Mouse (Mus musculus): ENCODE measurements around the gene Pgp. TPM values are rescaled to one million over a fixed set of nuclear protein-coding genes. Genes with fewer than 3 reads are reported as not detected.
A peak's percentile ranks its signal among the peaks of the same experiment; 100 is the strongest.

Gene Pgp
- polyA plus RNA-seq, 1 experiment from 2014 or later, result 67.6 TPM

- no peak overlapping the region for H3K4me2 ChIP-seq
- no peaks in the 10 kb centered on the region for H3K27me3 ChIP-seq (ENCODE audit: control insufficient read depth, insufficient read depth, low read length)
- DNase-seq (ENCODE audit: low spot score, missing footprints) (no peak), ATAC-seq (ENCODE audit: low FRiP score) (no peak)
- H3K4me1 ChIP-seq (ENCODE audit: control insufficient read depth, insufficient read depth, low read length), result no peaks in the 10 kb centered on the region
- no peak overlapping the region for H3K9ac ChIP-seq (ENCODE audit: low read length)
- H3K4me3 ChIP-seq (ENCODE audit: low read depth, low read length), result no peak overlapping the region
- peaks cover 10% of the 10 kb centered on the region for H3K36me3 ChIP-seq (ENCODE audit: control insufficient read depth, insufficient read depth, low read length)
- WGBS, result 89% methylated on average over 30 of the region's 30 CpGs
- H3K27ac ChIP-seq (ENCODE audit: low read depth, low read length), result no peak overlapping the region
- H3K9me3 ChIP-seq (ENCODE audit: control insufficient read depth, low read length), result no peaks in the 10 kb centered on the region
These were observed 35.2 kb downstream of the Pgp start for GRCm38 (mm10) chr17:24505286-24505955.

- Histone ChIP-seq H3K9me3 (ENCODE audit: control insufficient read depth, low read length) (no peaks in the 10 kb centered on the region), H3K36me3 (ENCODE audit: control insufficient read depth, insufficient read depth, low read length) (peaks cover 15% of the 10 kb centered on the region), H3K4me3 (ENCODE audit: low read depth, low read length) (no peak overlapping the region), H3K9ac (ENCODE audit: low read length) (no peak overlapping the region), H3K4me2 (no peak overlapping the region), H3K27me3 (ENCODE audit: control insufficient read depth, insufficient read depth, low read length) (no peaks in the 10 kb centered on the region), H3K4me1 (ENCODE audit: control insufficient read depth, insufficient read depth, low read length) (no peaks in the 10 kb centered on the region), H3K27ac (ENCODE audit: low read depth, low read length) (no peak overlapping the region)
- DNase-seq (ENCODE audit: low spot score, missing footprints), result no peak
- WGBS, result 24% methylated on average over 36 of the region's 36 CpGs
- ATAC-seq (ENCODE audit: low FRiP score), result 0 out of 2 replicates have a peak, but pooled peaks have one; percentile 23
These were observed 36.3 kb downstream of the Pgp start for GRCm38 (mm10) chr17:24506332-24507070.

DNA sequence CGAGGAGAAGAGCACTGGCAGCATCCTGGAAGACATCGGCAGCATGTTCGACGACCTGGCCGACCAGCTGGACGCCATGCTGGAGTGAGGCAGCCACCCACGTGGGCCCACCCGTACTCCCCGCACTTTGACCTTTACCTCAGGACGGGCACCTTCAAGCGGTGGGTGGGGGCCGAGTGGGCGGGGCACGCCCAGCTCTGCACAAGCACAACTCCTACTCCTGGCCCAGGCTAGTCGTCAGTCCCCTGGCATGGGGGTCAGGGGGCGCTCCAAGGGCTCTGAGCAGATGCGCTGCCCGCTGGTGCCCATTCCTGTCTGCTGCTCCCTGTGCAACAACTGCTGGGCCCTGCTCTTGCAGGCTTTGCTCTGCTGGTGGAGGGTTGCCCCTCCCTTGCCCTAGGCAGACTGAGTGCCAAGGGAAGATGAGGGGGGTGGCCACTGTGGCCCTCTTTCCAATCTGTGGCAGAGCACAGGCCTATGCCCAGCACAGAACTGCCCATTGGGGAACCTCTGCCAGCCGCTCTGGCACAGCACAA, 37.0 kb downstream of the Pgp start:
- H3K4me3 ChIP-seq (ENCODE audit: low read depth, low read length), result no peak overlapping the region
- no peak overlapping the region for H3K9ac ChIP-seq (ENCODE audit: low read length)
- DNase-seq (ENCODE audit: low spot score, missing footprints), result no peak
- H3K27me3 ChIP-seq (ENCODE audit: control insufficient read depth, insufficient read depth, low read length), result no peaks in the 10 kb centered on the region
- ATAC-seq (ENCODE audit: low FRiP score), result 0 out of 2 replicates have a peak, but pooled peaks have one; percentile 10
- peaks cover 16% of the 10 kb centered on the region for H3K36me3 ChIP-seq (ENCODE audit: control insufficient read depth, insufficient read depth, low read length)
- no peaks in the 10 kb centered on the region for H3K9me3 ChIP-seq (ENCODE audit: control insufficient read depth, low read length)
- no peak overlapping the region for H3K4me2 ChIP-seq
- WGBS, result 53% methylated on average over 19 of the region's 19 CpGs
- no peak overlapping the region for H3K27ac ChIP-seq (ENCODE audit: low read depth, low read length)
- H3K4me1 ChIP-seq (ENCODE audit: control insufficient read depth, insufficient read depth, low read length), result no peaks in the 10 kb centered on the region

DNA sequence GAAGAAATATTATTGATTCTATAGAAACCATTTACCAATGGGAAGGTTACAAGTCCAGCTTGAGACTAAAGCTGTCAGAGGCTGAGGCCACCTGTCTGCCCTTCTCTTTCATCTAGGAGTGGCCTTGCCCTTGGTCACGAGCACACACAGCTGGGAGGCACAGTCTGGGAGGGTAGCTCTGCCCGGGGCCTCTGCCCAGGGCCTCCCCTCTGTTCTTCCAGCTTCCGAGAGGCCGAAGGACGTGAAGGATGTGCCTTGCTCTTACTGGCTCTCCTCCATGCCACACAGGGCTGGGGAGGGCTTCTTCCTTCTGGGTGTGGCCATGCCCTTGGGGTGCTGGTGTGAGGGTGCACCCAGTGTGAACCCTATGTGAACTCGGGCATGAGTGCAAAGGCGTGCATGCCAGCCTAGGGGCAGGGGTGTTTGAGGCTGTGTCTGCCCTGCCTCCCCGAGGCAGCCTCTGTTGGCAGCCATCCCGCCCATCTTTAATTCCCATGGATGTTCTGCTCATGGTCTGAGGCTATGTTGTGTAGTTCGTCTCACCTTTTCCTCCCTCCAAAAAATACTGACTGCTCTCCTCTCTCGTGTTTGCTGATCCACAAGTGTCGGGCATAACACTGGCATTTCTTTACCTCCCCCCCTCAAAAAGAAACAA, 37.7 kb downstream of the Pgp start:
- Histone ChIP-seq H3K27ac (ENCODE audit: low read depth, low read length) (no peak overlapping the region), H3K9me3 (ENCODE audit: control insufficient read depth, low read length) (no peaks in the 10 kb centered on the region), H3K4me1 (ENCODE audit: control insufficient read depth, insufficient read depth, low read length) (no peaks in the 10 kb centered on the region), H3K27me3 (ENCODE audit: control insufficient read depth, insufficient read depth, low read length) (no peaks in the 10 kb centered on the region), H3K36me3 (ENCODE audit: control insufficient read depth, insufficient read depth, low read length) (peaks cover 16% of the 10 kb centered on the region), H3K4me2 (no peak overlapping the region), H3K9ac (ENCODE audit: low read length) (no peak overlapping the region), H3K4me3 (ENCODE audit: low read depth, low read length) (no peak overlapping the region)
- WGBS, result 85% methylated on average over 12 of the region's 12 CpGs
- no peak for ATAC-seq (ENCODE audit: low FRiP score)
- DNase-seq (ENCODE audit: low spot score, missing footprints), result no peak

DNA sequence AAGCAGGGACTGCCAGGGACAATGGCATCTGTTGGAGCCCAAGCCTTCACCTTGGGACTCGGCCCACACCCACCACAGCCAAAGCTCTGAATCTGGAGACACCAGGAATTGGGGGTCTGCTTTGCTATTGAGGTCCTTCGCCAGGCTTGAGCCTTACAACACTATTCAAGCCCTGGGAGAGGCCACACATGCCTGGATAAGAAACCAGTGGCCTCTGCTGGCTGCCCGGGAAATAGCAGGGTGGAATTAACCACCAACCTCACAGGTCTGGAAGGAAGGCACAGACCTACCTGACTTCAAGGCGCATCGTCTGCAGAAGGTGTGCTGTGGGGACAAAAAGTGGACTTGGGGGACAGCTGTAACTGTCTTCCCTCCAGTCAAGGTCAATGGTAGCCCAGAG, 43.4 kb downstream of the Pgp start:
- Histone ChIP-seq H3K36me3 (ENCODE audit: control insufficient read depth, insufficient read depth, low read length) (peaks cover 30% of the 10 kb centered on the region), H3K4me1 (ENCODE audit: control insufficient read depth, insufficient read depth, low read length) (no peaks in the 10 kb centered on the region), H3K9me3 (ENCODE audit: control insufficient read depth, low read length) (no peaks in the 10 kb centered on the region), H3K9ac (ENCODE audit: low read length) (no peak overlapping the region), H3K4me2 (no peak overlapping the region), H3K27ac (ENCODE audit: low read depth, low read length) (no peak overlapping the region), H3K4me3 (ENCODE audit: low read depth, low read length) (no peak overlapping the region), H3K27me3 (ENCODE audit: control insufficient read depth, insufficient read depth, low read length) (no peaks in the 10 kb centered on the region)
- 59% methylated on average over 5 of the region's 5 CpGs for WGBS
- ATAC-seq (ENCODE audit: low FRiP score), result peak; percentile 58
- DNase-seq (ENCODE audit: low spot score, missing footprints), result peak; percentile 92

- peaks cover 30% of the 10 kb centered on the region for H3K36me3 ChIP-seq (ENCODE audit: control insufficient read depth, insufficient read depth, low read length)
- H3K27ac ChIP-seq (ENCODE audit: low read depth, low read length), result no peak overlapping the region
- H3K9ac ChIP-seq (ENCODE audit: low read length), result 0 out of 2 replicates have a peak overlapping the region, but pooled peaks have one; percentile 4
- ATAC-seq (ENCODE audit: low FRiP score), result no peak
- no peak overlapping the region for H3K4me2 ChIP-seq
- 88% methylated on average over 24 of the region's 24 CpGs for WGBS
- H3K4me3 ChIP-seq (ENCODE audit: low read depth, low read length), result no peak overlapping the region
- no peaks in the 10 kb centered on the region for H3K27me3 ChIP-seq (ENCODE audit: control insufficient read depth, insufficient read depth, low read length)
- H3K9me3 ChIP-seq (ENCODE audit: control insufficient read depth, low read length), result no peaks in the 10 kb centered on the region
- no peak for DNase-seq (ENCODE audit: low spot score, missing footprints)
- no peaks in the 10 kb centered on the region for H3K4me1 ChIP-seq (ENCODE audit: control insufficient read depth, insufficient read depth, low read length)
These were observed 44.4 kb downstream of the Pgp start for GRCm38 (mm10) chr17:24514270-24515257.

- Histone ChIP-seq H3K4me1 (ENCODE audit: control insufficient read depth, insufficient read depth, low read length) (no peaks in the 10 kb centered on the region), H3K27ac (ENCODE audit: low read depth, low read length) (no peak overlapping the region), H3K9me3 (ENCODE audit: control insufficient read depth, low read length) (no peaks in the 10 kb centered on the region), H3K36me3 (ENCODE audit: control insufficient read depth, insufficient read depth, low read length) (peaks cover 17% of the 10 kb centered on the region), H3K4me2 (no peak overlapping the region), H3K9ac (ENCODE audit: low read length) (no peak overlapping the region), H3K4me3 (ENCODE audit: low read depth, low read length) (no peak overlapping the region), H3K27me3 (ENCODE audit: control insufficient read depth, insufficient read depth, low read length) (no peaks in the 10 kb centered on the region)
- ATAC-seq (ENCODE audit: low FRiP score) (no peak), DNase-seq (ENCODE audit: low spot score, missing footprints) (no peak)
- 89% methylated on average over 4 of the region's 4 CpGs for WGBS
These were observed 50.3 kb downstream of the Pgp start for GRCm38 (mm10) chr17:24520450-24520849.
